Mouse (Mus musculus) testis, adult 2 months (tissue): ENCODE measurements around the gene Musk. TPM values are rescaled to one million over a fixed set of nuclear protein-coding genes. Genes with fewer than 3 reads are reported as not detected.
"Not testable (repeated sequence)": the region's sequence is repeated elsewhere in the genome, so short reads cannot be mapped to it uniquely, and the experiment has no call there.

Source experiments
- H3K27ac ChIP-seq: fragments of 200-500 bp; 2 replicates; pipeline ENCODE4 v1.5.1; 2012; ENCODE audit warnings: low read depth, low read length; ENCODE audit not compliant: control insufficient read depth, insufficient read depth
- H3K27me3 ChIP-seq: fragments of 200-500 bp; 2 replicates; pipeline ENCODE4 v1.6.1; 2012; ENCODE audit warnings: mild to moderate bottlenecking, low read length, moderate library complexity; ENCODE audit not compliant: control insufficient read depth, insufficient read depth
- H3K36me3 ChIP-seq: fragments of 200-500 bp; 2 replicates; pipeline ENCODE4 v1.6.1; 2012; ENCODE audit warnings: mild to moderate bottlenecking, low read length; ENCODE audit not compliant: control insufficient read depth, insufficient read depth
- H3K4me1 ChIP-seq: fragments of 200-500 bp; 2 replicates; pipeline ENCODE4 v1.6.1; 2012; ENCODE audit warnings: low read length; ENCODE audit not compliant: control insufficient read depth, insufficient read depth
- H3K4me3 ChIP-seq: fragments of 200-500 bp; 2 replicates; pipeline ENCODE4 v1.5.1; 2012; ENCODE audit warnings: low read depth, mild to moderate bottlenecking, low read length, moderate library complexity, mixed read lengths; ENCODE audit not compliant: control insufficient read depth
- CTCF ChIP-seq: fragments of 200-500 bp; IDR thresholded peaks from 2 replicates; pipeline ENCODE4 v1.5.1; 2012; ENCODE audit warnings: low read depth, mild to moderate bottlenecking, inconsistent platforms, low read length, moderate library complexity; ENCODE audit not compliant: control insufficient read depth, insufficient read depth, insufficient replicate concordance
- POLR2A ChIP-seq: fragments of 200-500 bp; IDR thresholded peaks from 2 replicates; pipeline ENCODE4 v1.6.1; 2012; ENCODE audit warnings: low read depth, mild to moderate bottlenecking, inconsistent platforms, low read length, moderate library complexity; ENCODE audit not compliant: control insufficient read depth
- polyA plus RNA-seq: library from polyadenylated mRNA; depleted of rRNA; stranded (reverse); fragments of >200 nt; gene quantifications from 2 replicates; pipeline ENCODE4 v1.2.3, GENCODE M21; 2012; rRNA removed

Musk gene
- 0.25 and 0.28 TPM in 2 replicates for polyA plus RNA-seq

GRCm38 (mm10) chr4:58285687-58286086 is at the start of gene Musk:
Gene Musk (plus strand): TSS chr4:58285960.
- TF ChIP-seq POLR2A (no peak), CTCF (no peak)
- H3K36me3 ChIP-seq, result no peaks in the 10 kb centered on the region
- no peaks in the 10 kb centered on the region for H3K4me1 ChIP-seq
- peak within 1 kb of the TSS; percentile 41 for H3K27ac ChIP-seq
- no peak within 1 kb of the TSS for H3K4me3 ChIP-seq
- no peaks in the 10 kb centered on the region for H3K27me3 ChIP-seq

- Histone ChIP-seq H3K4me3 (no peak overlapping the region), H3K36me3 (no peaks in the 10 kb centered on the region), H3K27ac (no peak overlapping the region), H3K27me3 (no peaks in the 10 kb centered on the region), H3K4me1 (no peaks in the 10 kb centered on the region)
- TF ChIP-seq CTCF (no peak), POLR2A (no peak)
Observed at GRCm38 (mm10) chr4:58240416-58240815, 45.3 kb upstream of the Musk start.

- Histone ChIP-seq H3K4me3 (no peak overlapping the region), H3K4me1 (no peaks in the 10 kb centered on the region), H3K27ac (no peak overlapping the region), H3K36me3 (no peaks in the 10 kb centered on the region), H3K27me3 (no peaks in the 10 kb centered on the region)
- no peak for TF ChIP-seq POLR2A
- no peak for TF ChIP-seq CTCF
Observed at GRCm38 (mm10) chr4:58245544-58245943, 40.2 kb upstream of the Musk start.

- H3K4me3 ChIP-seq, result no peak overlapping the region
- H3K27me3 ChIP-seq, result no peaks in the 10 kb centered on the region
- no peaks in the 10 kb centered on the region for H3K36me3 ChIP-seq
- H3K27ac ChIP-seq, result no peak overlapping the region
- TF ChIP-seq CTCF (no peak), POLR2A (no peak)
- no peaks in the 10 kb centered on the region for H3K4me1 ChIP-seq
Observed at GRCm38 (mm10) chr4:58252381-58252780, 33.4 kb upstream of the Musk start.

GRCm38 (mm10) chr4:58253410-58253809 is 32.4 kb upstream of the Musk start:
- H3K4me1 ChIP-seq, result no peaks in the 10 kb centered on the region
- H3K4me3 ChIP-seq, result no peak overlapping the region
- no peaks in the 10 kb centered on the region for H3K27me3 ChIP-seq
- H3K27ac ChIP-seq, result no peak overlapping the region
- no peak for TF ChIP-seq CTCF
- TF ChIP-seq POLR2A, result no peak
- H3K36me3 ChIP-seq, result no peaks in the 10 kb centered on the region

- not testable (repeated sequence) for H3K36me3 ChIP-seq, H3K4me1 ChIP-seq, H3K27me3 ChIP-seq, H3K27ac ChIP-seq, H3K4me3 ChIP-seq
Observed at GRCm38 (mm10) chr4:58260767-58261166, 25.0 kb upstream of the Musk start.

GRCm38 (mm10) chr4:58266294-58266693 is 19.5 kb upstream of the Musk start:
- H3K36me3 ChIP-seq, result no peaks in the 10 kb centered on the region
- no peaks in the 10 kb centered on the region for H3K4me1 ChIP-seq
- H3K4me3 ChIP-seq, result no peak overlapping the region
- no peak overlapping the region for H3K27ac ChIP-seq
- no peaks in the 10 kb centered on the region for H3K27me3 ChIP-seq
- TF ChIP-seq CTCF, result no peak
- TF ChIP-seq POLR2A, result no peak

GRCm38 (mm10) chr4:58268897-58269542 is 16.7 kb upstream of the Musk start:
- TF ChIP-seq POLR2A (no peak), CTCF (no peak)
- Histone ChIP-seq H3K27me3 (no peaks in the 10 kb centered on the region), H3K4me3 (no peak overlapping the region), H3K4me1 (no peaks in the 10 kb centered on the region), H3K36me3 (no peaks in the 10 kb centered on the region), H3K27ac (no peak overlapping the region)
